Mouse (Mus musculus) neural tube, embryonic 12.5 days (tissue): ENCODE measurements at regions not wholly inside any gene's neighbourhood (a gene's known extent, or its start where the extent isn't known, plus 50 kb on each side); places are given as distances from the start of the nearest gene placed in this dataset.

Experiments
- ATAC-seq: fragments of 200-750 bp; cut with Nextera tagmentation; 2 replicates; pipeline ENCODE4 v1.8.0; 2017; ENCODE audit warnings: low read depth, mild to moderate bottlenecking, moderate TSS enrichment, moderate library complexity; ENCODE audit not compliant: low FRiP score
- H3K27ac ChIP-seq: fragments of 300-500 bp; sonication (generic); 2 replicates; pipeline ENCODE4 v1.5.1; 2016
- H3K27me3 ChIP-seq: fragments of 300-500 bp; sonication (generic); replicated peaks from 2 replicates; pipeline ENCODE4 v1.6.1; 2016; ENCODE audit warnings: mild to moderate bottlenecking
- H3K36me3 ChIP-seq: fragments of 300-500 bp; sonication (generic); 2 replicates; pipeline ENCODE4 v1.6.1; 2016; ENCODE audit warnings: mild to moderate bottlenecking
- H3K4me1 ChIP-seq: fragments of 300-500 bp; sonication (generic); 2 replicates; pipeline ENCODE4 v1.6.1; 2016
- H3K4me2 ChIP-seq: fragments of 300-500 bp; sonication (generic); replicated peaks from 2 replicates; pipeline ENCODE4 v1.6.1; 2016; ENCODE audit warnings: mild to moderate bottlenecking
- H3K4me3 ChIP-seq: fragments of 300-500 bp; sonication (generic); 2 replicates; pipeline ENCODE4 v1.5.1; 2016
- H3K9ac ChIP-seq: fragments of 300-500 bp; sonication (generic); 2 replicates; pipeline ENCODE4 v1.6.1; 2016; ENCODE audit warnings: mild to moderate bottlenecking
- H3K9me3 ChIP-seq: fragments of 300-500 bp; sonication (generic); 2 replicates; pipeline ENCODE4 v1.6.1; 2016; ENCODE audit warnings: mild to moderate bottlenecking
- WGBS: fragments of 180-500 bp; shearing (Covaris S2); methylation state at CpG from one replicate; pipeline ENCODE4 v1.1.7; 2016; 5-methylcytosine and 5-hydroxymethylcytosine counted together

- 93% methylated on average over 3 of the region's 3 CpGs for WGBS
Observed at GRCm38 (mm10) chr12:95054887-95055286, 637.1 kb upstream of the Flrt2 start.

GRCm38 (mm10) chr12:95056926-95057325, 635.1 kb upstream of the Flrt2 start:
- Histone ChIP-seq H3K4me1 (no peaks in the 10 kb centered on the region), H3K4me2 (no peak overlapping the region), H3K27me3 (no peaks in the 10 kb centered on the region), H3K9me3 (no peaks in the 10 kb centered on the region), H3K27ac (no peak overlapping the region), H3K4me3 (no peak overlapping the region), H3K36me3 (no peaks in the 10 kb centered on the region), H3K9ac (no peak overlapping the region)
- no peak for ATAC-seq
- WGBS: 76% methylated on average over 7 of the region's 7 CpGs

More at GRCm38 (mm10) chr12:95054887-95055286, 637.1 kb upstream of the Flrt2 start:
- Histone ChIP-seq H3K27me3 (no peaks in the 10 kb centered on the region), H3K9me3 (no peaks in the 10 kb centered on the region), H3K4me1 (no peaks in the 10 kb centered on the region), H3K36me3 (no peaks in the 10 kb centered on the region), H3K4me3 (no peak overlapping the region), H3K27ac (no peak overlapping the region), H3K9ac (no peak overlapping the region), H3K4me2 (no peak overlapping the region)
- no peak for ATAC-seq

- Histone ChIP-seq H3K4me2 (no peak overlapping the region), H3K9ac (no peak overlapping the region), H3K27ac (no peak overlapping the region), H3K4me3 (no peak overlapping the region), H3K27me3 (no peaks in the 10 kb centered on the region), H3K4me1 (no peaks in the 10 kb centered on the region), H3K9me3 (no peaks in the 10 kb centered on the region), H3K36me3 (no peaks in the 10 kb centered on the region)
- 92% methylated on average over 2 of the region's 2 CpGs for WGBS
- no peak for ATAC-seq
Observed at GRCm38 (mm10) chr12:95059396-95059795, 632.6 kb upstream of the Flrt2 start.

- ATAC-seq: no peak
- H3K36me3 ChIP-seq: no peaks in the 10 kb centered on the region
- no peak overlapping the region for H3K4me3 ChIP-seq
- WGBS: 75% methylated on average over 2 of the region's 2 CpGs
- no peak overlapping the region for H3K4me2 ChIP-seq
- H3K9ac ChIP-seq: no peak overlapping the region
- no peaks in the 10 kb centered on the region for H3K4me1 ChIP-seq
- H3K27ac ChIP-seq: no peak overlapping the region
- no peaks in the 10 kb centered on the region for H3K27me3 ChIP-seq
- H3K9me3 ChIP-seq: no peaks in the 10 kb centered on the region
Observed at GRCm38 (mm10) chr12:95072307-95072706, 619.7 kb upstream of the Flrt2 start.

GRCm38 (mm10) chr12:95119223-95119952, 572.6 kb upstream of the Flrt2 start:
- no peaks in the 10 kb centered on the region for H3K36me3 ChIP-seq
- ATAC-seq: no peak
- no peak overlapping the region for H3K4me3 ChIP-seq
- H3K9ac ChIP-seq: no peak overlapping the region
- WGBS: 73% methylated on average over 3 of the region's 3 CpGs
- H3K4me2 ChIP-seq: no peak overlapping the region
- H3K27ac ChIP-seq: no peak overlapping the region
- no peaks in the 10 kb centered on the region for H3K27me3 ChIP-seq
- H3K4me1 ChIP-seq: no peaks in the 10 kb centered on the region
- H3K9me3 ChIP-seq: no peaks in the 10 kb centered on the region

GRCm38 (mm10) chr12:95132804-95133203, 559.2 kb upstream of the Flrt2 start:
- no peak overlapping the region for H3K9ac ChIP-seq
- no peak overlapping the region for H3K27ac ChIP-seq
- ATAC-seq: 0 out of 2 replicates have a peak, but pooled peaks have one; percentile 9
- WGBS: 56% methylated on average over 1 of the region's 1 CpGs
- no peak overlapping the region for H3K4me2 ChIP-seq
- H3K36me3 ChIP-seq: no peaks in the 10 kb centered on the region
- H3K4me3 ChIP-seq: no peak overlapping the region
- no peaks in the 10 kb centered on the region for H3K9me3 ChIP-seq
- no peaks in the 10 kb centered on the region for H3K4me1 ChIP-seq
- no peaks in the 10 kb centered on the region for H3K27me3 ChIP-seq

- Histone ChIP-seq H3K36me3 (no peaks in the 10 kb centered on the region), H3K9me3 (no peaks in the 10 kb centered on the region), H3K9ac (no peak overlapping the region), H3K4me2 (no peak overlapping the region), H3K4me3 (no peak overlapping the region), H3K27me3 (no peaks in the 10 kb centered on the region), H3K4me1 (no peaks in the 10 kb centered on the region), H3K27ac (no peak overlapping the region)
- 76% methylated on average over 4 of the region's 4 CpGs for WGBS
- no peak for ATAC-seq
Observed at GRCm38 (mm10) chr12:95133482-95133881, 558.5 kb upstream of the Flrt2 start.

GRCm38 (mm10) chr12:95138167-95138566, 553.9 kb upstream of the Flrt2 start:
- no peak overlapping the region for H3K9ac ChIP-seq
- ATAC-seq: no peak
- H3K27ac ChIP-seq: no peak overlapping the region
- no peaks in the 10 kb centered on the region for H3K27me3 ChIP-seq
- WGBS: 91% methylated on average over 2 of the region's 2 CpGs
- H3K9me3 ChIP-seq: no peaks in the 10 kb centered on the region
- H3K4me2 ChIP-seq: no peak overlapping the region
- H3K4me3 ChIP-seq: no peak overlapping the region
- H3K36me3 ChIP-seq: no peaks in the 10 kb centered on the region
- H3K4me1 ChIP-seq: no peaks in the 10 kb centered on the region

- H3K36me3 ChIP-seq: no peaks in the 10 kb centered on the region
- no peak for ATAC-seq
- H3K9me3 ChIP-seq: no peaks in the 10 kb centered on the region
- H3K27me3 ChIP-seq: no peaks in the 10 kb centered on the region
- no peak overlapping the region for H3K27ac ChIP-seq
- 67% methylated on average over 2 of the region's 2 CpGs for WGBS
- H3K9ac ChIP-seq: no peak overlapping the region
- no peaks in the 10 kb centered on the region for H3K4me1 ChIP-seq
- no peak overlapping the region for H3K4me3 ChIP-seq
- H3K4me2 ChIP-seq: no peak overlapping the region
Observed at GRCm38 (mm10) chr12:95171051-95171450, 521.0 kb upstream of the Flrt2 start.

- H3K9me3 ChIP-seq: no peaks in the 10 kb centered on the region
- no peak overlapping the region for H3K27ac ChIP-seq
- no peak overlapping the region for H3K4me3 ChIP-seq
- no peaks in the 10 kb centered on the region for H3K4me1 ChIP-seq
- H3K27me3 ChIP-seq: no peaks in the 10 kb centered on the region
- ATAC-seq: no peak
- no peak overlapping the region for H3K4me2 ChIP-seq
- 49% methylated on average over 1 of the region's 1 CpGs for WGBS
- H3K36me3 ChIP-seq: no peaks in the 10 kb centered on the region
- no peak overlapping the region for H3K9ac ChIP-seq
Observed at GRCm38 (mm10) chr12:95173810-95174402, 518.1 kb upstream of the Flrt2 start.

GRCm38 (mm10) chr12:95202486-95202885, 489.5 kb upstream of the Flrt2 start:
- WGBS: 89% methylated on average over 8 of the region's 8 CpGs

GRCm38 (mm10) chr12:95205081-95205480, 486.9 kb upstream of the Flrt2 start:
- H3K9me3 ChIP-seq: no peaks in the 10 kb centered on the region
- H3K4me2 ChIP-seq: no peak overlapping the region
- no peaks in the 10 kb centered on the region for H3K36me3 ChIP-seq
- ATAC-seq: no peak
- H3K4me1 ChIP-seq: no peaks in the 10 kb centered on the region
- H3K4me3 ChIP-seq: no peak overlapping the region
- no peak overlapping the region for H3K27ac ChIP-seq
- H3K9ac ChIP-seq: no peak overlapping the region
- no peaks in the 10 kb centered on the region for H3K27me3 ChIP-seq
- WGBS: 85% methylated on average over 3 of the region's 3 CpGs

More at GRCm38 (mm10) chr12:95202486-95202885, 489.5 kb upstream of the Flrt2 start:
- Histone ChIP-seq H3K4me3 (no peak overlapping the region), H3K27me3 (no peaks in the 10 kb centered on the region), H3K4me2 (no peak overlapping the region), H3K4me1 (no peaks in the 10 kb centered on the region), H3K27ac (no peak overlapping the region), H3K9ac (no peak overlapping the region), H3K9me3 (no peaks in the 10 kb centered on the region), H3K36me3 (no peaks in the 10 kb centered on the region)
- ATAC-seq: no peak
